Mouse (Mus musculus): ENCODE results near the gene Vmn1r233. TPM values are rescaled to one million over a fixed set of nuclear protein-coding genes. Genes with fewer than 3 reads are reported as not detected.

Gene Vmn1r233
- polyA plus RNA-seq, 1 experiment from 2014 or later, result not detected

GRCm38 (mm10) chr17:20944226-20944625, 52.0 kb downstream of the Vmn1r233 start:
- Histone ChIP-seq H3K27me3 (replicated peaks) (no peaks in the 10 kb centered on the region), H3K4me2 (replicated peaks) (peak overlapping the region; percentile 58), H3K27ac (no peak overlapping the region), H3K4me1 (peaks cover 21% of the 10 kb centered on the region), H3K9me3 (no peaks in the 10 kb centered on the region), H3K36me3 (no peaks in the 10 kb centered on the region), H3K9ac (peak overlapping the region; percentile 49; the same call in 1 of the 2 replicates), H3K4me3 (peak overlapping the region; percentile 36)
- WGBS, result 52% methylated on average over 3 of the region's 3 CpGs
- peak; percentile 5 for ATAC-seq (ENCODE audit: low FRiP score, low read depth)

Other genes starting within 250 kb of the Vmn1r233 start
- gene Vmn1r228, start 210.3 kb downstream of the Vmn1r233 start, polyA plus RNA-seq (2016; fragmentation: Nextera tagmentation; extraction: Ambion mirVana), result not detected in 2 replicates
- gene Vmn1r229, start 184.9 kb downstream of the Vmn1r233 start, polyA plus RNA-seq (2016; fragmentation: Nextera tagmentation; extraction: Ambion mirVana), result not detected in 2 replicates
- not detected in 2 replicates for gene Vmn1r230, start 156.0 kb downstream of the Vmn1r233 start, polyA plus RNA-seq (2016; fragmentation: Nextera tagmentation; extraction: Ambion mirVana)
- gene Vmn1r231, start 91.4 kb downstream of the Vmn1r233 start, polyA plus RNA-seq (2016; fragmentation: Nextera tagmentation; extraction: Ambion mirVana), result not detected in 2 replicates
- gene Vmn1r232, start 76.8 kb downstream of the Vmn1r233 start, polyA plus RNA-seq (2016; fragmentation: Nextera tagmentation; extraction: Ambion mirVana), result not detected in 2 replicates
- gene Ppp2r1a, start 51.2 kb downstream of the Vmn1r233 start, polyA plus RNA-seq (2016; fragmentation: Nextera tagmentation; extraction: Ambion mirVana), result 546 and 551 TPM in 2 replicates
- 17.6 and 19.8 TPM in 2 replicates for gene Zfp160, start 12.4 kb upstream of the Vmn1r233 start, polyA plus RNA-seq (2016; fragmentation: Nextera tagmentation; extraction: Ambion mirVana)
- not detected in 2 replicates for gene Vmn1r234, start 229.6 kb upstream of the Vmn1r233 start, polyA plus RNA-seq (2016; fragmentation: Nextera tagmentation; extraction: Ambion mirVana)

Data from neural tube, embryonic 12.5 days (tissue).